Comparison of ENCODE assay signal across 8 mouse cellular contexts in the genomic region with DNA sequence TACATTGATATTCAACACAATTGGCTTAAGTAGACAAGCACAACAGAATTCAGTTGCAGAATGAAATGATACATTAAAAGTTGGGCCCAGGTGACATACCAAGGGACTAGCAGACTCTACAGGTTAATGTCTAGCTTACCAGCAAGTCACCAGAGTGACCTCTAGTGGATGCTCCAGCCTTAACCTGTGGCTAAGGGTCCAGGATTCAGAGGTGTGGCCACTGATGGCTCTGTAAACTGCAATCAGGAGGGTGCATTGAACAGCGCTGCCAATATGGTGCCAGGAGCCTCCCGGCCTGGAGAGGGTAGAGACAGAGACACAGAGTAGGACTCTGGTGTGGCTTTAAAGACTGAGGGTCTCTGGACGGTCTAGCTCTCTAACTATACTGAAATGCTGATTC. TPM values are rescaled to one million over a fixed set of nuclear protein-coding genes. Genes with fewer than 3 reads are reported as not detected.
DNase-seq lines count a peak whose midpoint lies in the region; ATAC-seq and TF ChIP-seq lines count a peak whose summit lies in the region.

No protein-coding gene starts in this region.

- no peaks in the 10 kb centered on the region for H3K36me3 ChIP-seq in E14TG2a.4 (ENCODE audit: insufficient read depth, low read length)
- H3K36me3 ChIP-seq in midbrain, embryonic 11.5 days (ENCODE audit: control insufficient read depth, insufficient read depth, low read length), result no peaks in the 10 kb centered on the region

- ATAC-seq in midbrain, embryonic 11.5 days (ENCODE audit: low FRiP score), result no peak

- TF ChIP-seq CTCF in gastrocnemius, adult 2 months (IDR thresholded peaks at IDR 0.05), result peak; percentile 47
- TF ChIP-seq CTCF in E14TG2a.4 (conservative IDR thresholded peaks at IDR 0.05; ENCODE audit: low read length), result peak; percentile 34
- 0 out of 2 replicates have a peak, but pooled peaks have one; percentile 25 for TF ChIP-seq CTCF in lung, adult 2 months (IDR thresholded peaks at IDR 0.05; ENCODE audit: insufficient read depth, low read length)

- intact Hi-C loops in gastrocnemius, adult 2 months (cut with DNase I), result no loop called here
- intact Hi-C loops in heart, postnatal 36 days (cut with DNase I), result no loop called here

- DNase-seq in gastrocnemius, adult 2 months, result peak; percentile 24
- DNase-seq in gastrocnemius, adult 8-10 months (ENCODE audit: low spot score in 2 of 2), result no peak
- DNase-seq in embryo, embryonic 11 days, result peak; percentile 31
- no peak for DNase-seq in lung, adult 2 months
- DNase-seq in midbrain, embryonic 11.5 days (ENCODE audit: low spot score, missing footprints), result no peak
- no peak for DNase-seq in left cerebral cortex, adult 18-20 months (ENCODE audit: low spot score in 2 of 2)
- DNase-seq in heart, postnatal 36 days, result no peak

- H3K4me1 ChIP-seq in E14TG2a.4 (replicated peaks; ENCODE audit: low read depth, low read length), result peaks cover 19% of the 10 kb centered on the region
- peaks cover 8% of the 10 kb centered on the region for H3K4me1 ChIP-seq in lung, adult 2 months (ENCODE audit: control insufficient read depth, insufficient read depth, low read length)
- peaks cover 7% of the 10 kb centered on the region for H3K4me1 ChIP-seq in midbrain, embryonic 11.5 days (ENCODE audit: control insufficient read depth, insufficient read depth, low read length)

- no peak overlapping the region for H3K9ac ChIP-seq in midbrain, embryonic 11.5 days (ENCODE audit: low read length)

- no peak for TF ChIP-seq POLR2A in lung, adult 2 months (IDR thresholded peaks at IDR 0.05; ENCODE audit: borderline replicate concordance, extremely low read depth, low read depth, low read length)

- no peak overlapping the region for H3K4me3 ChIP-seq in gastrocnemius, adult 2 months
- H3K4me3 ChIP-seq in E14TG2a.4 (replicated peaks; ENCODE audit: low read length), result no peak overlapping the region
- no peak overlapping the region for H3K4me3 ChIP-seq in lung, adult 2 months (replicated peaks; ENCODE audit: extremely low read depth, low read depth, low read length)
- H3K4me3 ChIP-seq in midbrain, embryonic 11.5 days (ENCODE audit: low read depth, low read length), result no peak overlapping the region

- H3K9me3 ChIP-seq in E14TG2a.4 (ENCODE audit: low read length), result no peaks in the 10 kb centered on the region
- H3K9me3 ChIP-seq in midbrain, embryonic 11.5 days (ENCODE audit: control insufficient read depth, low read length), result no peaks in the 10 kb centered on the region

- H3K4me2 ChIP-seq in midbrain, embryonic 11.5 days, result no peak overlapping the region

- H3K27me3 ChIP-seq in E14TG2a.4 (ENCODE audit: insufficient read depth, low read length), result peaks cover 3% of the 10 kb centered on the region; the same call in 1 of the 2 replicates
- H3K27me3 ChIP-seq in midbrain, embryonic 11.5 days (ENCODE audit: control insufficient read depth, insufficient read depth, low read length), result no peaks in the 10 kb centered on the region

- H3K27ac ChIP-seq in gastrocnemius, adult 2 months, result no peak overlapping the region
- H3K27ac ChIP-seq in midbrain, embryonic 11.5 days (ENCODE audit: low read depth, low read length), result no peak overlapping the region

- 39% methylated on average over 3 of the region's 3 CpGs for WGBS in lung, adult 2 months
- WGBS in midbrain, embryonic 11.5 days, result 17% methylated on average over 3 of the region's 3 CpGs

RNA-seq across cellular contexts. Expression of a gene that starts 2.0 kb away (rescaled TPM):
- not detected for total RNA-seq in gastrocnemius, adult 2 months (2021)
- total RNA-seq in gastrocnemius, adult 8-10 months (2022), result not detected
- polyA plus RNA-seq in lung, adult 2 months (2012; rRNA removed), result 0.12 and 0.44 TPM in 2 replicates
- polyA plus RNA-seq in midbrain, embryonic 11.5 days (2014; fragmentation: Nextera tagmentation; extraction: Ambion mirVana), result 0.10 and 0.25 TPM in 2 replicates
- 1 to 10 TPM; 1.2 to 1.9 TPM for total RNA-seq in left cerebral cortex, adult 18-20 months (2021)
- not detected for total RNA-seq in heart, postnatal 36 days (2021)

RNA-seq across cellular contexts. Expression of a gene that starts 53.1 kb away (rescaled TPM):
- total RNA-seq in gastrocnemius, adult 2 months (2021), result not detected
- not detected for total RNA-seq in gastrocnemius, adult 8-10 months (2022)
- 0.21 and 0.32 TPM in 2 replicates for polyA plus RNA-seq in lung, adult 2 months (2012; rRNA removed)
- polyA plus RNA-seq in midbrain, embryonic 11.5 days (2014; fragmentation: Nextera tagmentation; extraction: Ambion mirVana), result 0.12 TPM in 1 of 2 replicates, not detected in the other
- total RNA-seq in left cerebral cortex, adult 18-20 months (2021), result not detected
- under 1 TPM; 0.16 to 0.44 TPM for total RNA-seq in heart, postnatal 36 days (2021)

Comparison
In these comparisons a context has a peak if more than half of its experiments do, and no peak if none do; other contexts are left out.
1. DNase-seq: peak in gastrocnemius, adult 2 months (single experiment) and embryo, embryonic 11 days (single experiment); none in gastrocnemius, adult 8-10 months (0 of 2), lung, adult 2 months (single experiment), midbrain, embryonic 11.5 days (single experiment), left cerebral cortex, adult 18-20 months (0 of 2) and heart, postnatal 36 days (0 of 2).
2. Peak in every context shown above with its lines, with median percentiles within 50 percentile points of each other: CTCF ChIP-seq.